Mouse (Mus musculus) Muller cell, postnatal 12 days (primary cell): ENCODE measurements around the gene Arl10.

Experiments
- DNase-seq: peaks from one replicate; pipeline ENCODE4 v3.0.0-alpha.2; 2015; ENCODE audit errors: inconsistent ontology term

Gene Arl10

GRCm38 (mm10) chr13:54616307-54616706 is 41.5 kb downstream of the Arl10 start:
- no peak for DNase-seq

DNA sequence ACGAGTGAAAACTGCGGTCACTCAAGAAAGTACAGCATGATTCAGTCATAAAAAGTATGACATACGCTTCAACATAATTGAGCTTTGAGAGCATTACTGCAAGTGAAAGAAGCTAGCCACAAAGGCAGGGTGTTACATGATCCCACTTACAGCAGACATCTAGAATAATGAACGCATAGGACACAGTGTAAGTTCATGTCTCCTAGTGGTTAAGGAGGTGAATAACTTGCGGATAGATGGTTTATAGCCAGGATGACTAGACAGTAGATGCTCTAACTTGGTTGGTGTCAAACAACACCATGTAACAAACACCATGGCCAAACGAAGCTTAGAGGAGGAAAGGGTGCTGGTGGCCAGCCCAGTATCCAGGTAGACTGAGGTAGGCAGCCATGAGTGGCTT is 42.2 kb downstream of the Arl10 start:
- DNase-seq, result no peak

GRCm38 (mm10) chr13:54621155-54621932 is 46.5 kb downstream of the Arl10 start, which contains the start of gene Faf2:
Gene Faf2, plus strand, starts transcription at chr13:54621784.
- DNase-seq, result peak; percentile 97

DNA sequence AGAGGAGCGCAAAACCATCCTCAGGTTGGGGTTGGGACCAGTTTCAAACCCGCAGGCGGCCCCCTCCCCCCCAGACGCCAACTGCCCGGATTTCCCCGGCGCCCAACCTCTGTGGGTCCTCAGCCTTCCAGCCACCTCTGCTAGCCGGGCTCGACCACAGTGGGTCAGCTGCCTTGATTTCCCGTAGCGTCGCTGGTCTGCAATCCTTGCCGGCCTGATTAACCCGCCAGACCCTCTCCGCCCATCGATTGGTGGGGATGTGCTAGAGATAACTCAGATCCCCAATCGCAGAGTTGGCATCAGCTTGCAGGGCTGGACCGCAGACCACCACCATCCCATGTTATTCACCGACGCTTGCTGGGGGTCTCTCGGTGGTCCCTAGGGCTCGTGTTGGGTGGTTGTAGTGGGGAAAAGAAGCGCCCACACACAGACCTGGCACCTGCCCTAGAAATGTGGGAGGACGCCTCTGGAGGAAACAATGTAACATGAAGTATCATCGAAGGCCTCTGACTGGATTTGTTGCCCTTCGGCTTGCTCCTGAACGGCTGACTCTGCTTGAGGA is 47.2 kb downstream of the Arl10 start:
- DNase-seq, result peak; percentile 55

DNA sequence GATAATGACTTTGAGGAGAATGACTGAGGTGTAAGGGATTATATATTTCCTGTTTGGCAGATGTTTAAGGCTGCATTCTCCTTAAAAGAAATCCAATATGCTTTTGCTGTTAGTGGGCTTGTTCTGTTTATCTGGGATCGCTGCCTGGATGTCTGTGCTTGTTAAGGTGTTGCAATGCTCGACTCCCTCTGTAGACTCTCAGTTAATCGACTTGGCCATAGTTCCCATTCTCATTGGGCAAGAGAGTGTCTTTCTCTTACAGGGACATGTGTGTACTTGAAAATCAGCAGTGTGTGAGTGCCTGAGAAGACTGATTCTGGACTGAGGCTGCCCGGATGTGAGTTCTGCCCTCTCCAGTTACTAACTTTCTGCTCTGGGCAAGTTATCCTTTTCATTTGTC is 54.3 kb downstream of the Arl10 start:
- no peak for DNase-seq
